Mouse (Mus musculus) liver, adult 2 months (tissue): ENCODE measurements around the gene Zcchc8.

Source experiments
- CTCF ChIP-seq: fragments of 200-500 bp; IDR thresholded peaks from 2 replicates; pipeline ENCODE4 v1.5.1; 2011; ENCODE audit warnings: low read depth, low read length, control low read depth
- POLR2A ChIP-seq: fragments of 200-500 bp; IDR thresholded peaks from 2 replicates; pipeline ENCODE4 v1.6.1; 2011; ENCODE audit warnings: low read length, control low read depth; ENCODE audit not compliant: insufficient read depth; ENCODE audit errors: extremely low read depth

DNA sequence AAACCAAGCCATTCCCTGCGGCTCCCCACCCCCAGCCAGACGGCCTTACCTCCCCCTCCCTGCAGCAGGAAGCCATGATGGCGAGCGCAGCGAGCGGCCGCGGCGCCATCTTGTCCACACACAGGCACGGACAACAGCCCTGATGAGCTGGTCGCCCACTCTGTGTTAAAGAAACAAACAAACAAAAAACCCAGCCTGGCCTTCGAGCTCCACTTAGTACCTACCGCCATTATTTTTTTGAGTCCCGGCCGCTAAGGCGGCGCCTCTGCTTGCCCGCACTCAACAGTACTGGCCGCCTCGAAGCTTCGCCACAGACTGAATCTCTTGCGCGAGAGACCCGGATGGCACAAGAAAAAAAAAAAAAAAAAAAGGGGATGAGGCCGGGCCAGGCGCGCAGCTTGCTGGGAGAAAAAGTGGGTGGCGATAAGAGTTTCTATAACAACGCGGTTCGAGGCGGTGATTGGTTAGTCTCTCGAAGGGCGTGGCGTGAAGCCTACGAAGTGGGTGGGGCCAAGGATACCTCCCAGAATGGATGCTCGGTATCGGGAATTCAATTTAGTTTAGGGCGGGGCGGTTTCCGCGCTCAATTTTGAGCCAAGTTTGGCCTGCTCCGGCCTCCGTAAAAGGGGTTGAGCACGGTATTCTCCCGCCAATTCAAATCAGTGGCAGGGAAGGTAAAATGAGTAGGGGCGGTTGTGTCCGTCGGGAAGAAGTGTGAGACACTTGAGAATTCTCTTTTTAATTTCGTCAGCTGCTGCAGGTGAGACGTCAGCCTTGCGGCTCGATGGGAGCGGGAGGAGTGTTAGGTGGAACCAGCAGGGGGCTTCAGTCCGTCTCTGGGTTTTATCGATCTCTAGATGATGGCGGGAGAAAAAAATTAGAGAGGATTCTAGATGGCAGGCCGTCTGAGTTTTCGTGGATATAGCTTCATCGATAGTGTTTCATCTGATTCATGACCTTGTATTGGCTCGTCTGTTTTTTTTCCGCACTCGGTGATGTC lies 28.5 kb upstream of the Zcchc8 start, which contains the start of the genes Rsrc2 and Kntc1:
- peak; percentile 96 for TF ChIP-seq POLR2A
- TF ChIP-seq CTCF: peak; percentile 27; the same call in 1 of the 2 replicates
